Mouse (Mus musculus): ENCODE results near the gene Psmg4. TPM values are rescaled to one million over a fixed set of nuclear protein-coding genes. Genes with fewer than 3 reads are reported as not detected.
A peak's percentile ranks its signal among the peaks of the same experiment; 100 is the strongest.

Gene Psmg4
- polyA plus RNA-seq, 1 experiment from 2014 or later: 81.7 TPM

GRCm38 (mm10) chr13:34132299-34132698, 30.5 kb upstream of the Psmg4 start:
- H3K9me3 ChIP-seq (ENCODE audit: control insufficient read depth, low read length): no peaks in the 10 kb centered on the region
- H3K36me3 ChIP-seq (ENCODE audit: control insufficient read depth, insufficient read depth, low read length): no peaks in the 10 kb centered on the region
- H3K4me3 ChIP-seq (ENCODE audit: control insufficient read depth in 1 of 2, insufficient read depth in 1 of 2, low read depth in 1 of 2, low read length in 2 of 2): peak overlapping the region; percentile 20 to 84
- peaks cover 7% of the 10 kb centered on the region; the same call in 1 of the 2 replicates for H3K27me3 ChIP-seq (ENCODE audit: control insufficient read depth, insufficient read depth, low read length)
- WGBS: 4% methylated on average over 15 of the region's 15 CpGs
- H3K9ac ChIP-seq (ENCODE audit: low read length): peak overlapping the region; percentile 89
- no peak for ATAC-seq (ENCODE audit: insufficient number of reproducible peaks, insufficient read depth, low FRiP score, low read depth)
- peak overlapping the region; percentile 89 for H3K4me2 ChIP-seq (ENCODE audit: low read length)
- peak overlapping the region; percentile 89 to 91 for H3K27ac ChIP-seq (replicated peaks in 1 of 2; ENCODE audit: control insufficient read depth in 1 of 2, insufficient read depth in 1 of 2, low read depth in 2 of 2, low read length in 2 of 2)
- peaks cover 17 to 25% of the 10 kb centered on the region in 2 experiments for H3K4me1 ChIP-seq (ENCODE audit: control insufficient read depth in 2 of 2, insufficient read depth in 2 of 2, low read length in 2 of 2)

GRCm38 (mm10) chr13:34132875-34133274, 29.9 kb upstream of the Psmg4 start:
- H3K4me2 ChIP-seq (ENCODE audit: low read length): peak overlapping the region; percentile 89
- peak overlapping the region in 1 of 2 experiments; percentile 89; a peak in 2 of 4 replicates for H3K27ac ChIP-seq (replicated peaks in 1 of 2; ENCODE audit: control insufficient read depth in 1 of 2, insufficient read depth in 1 of 2, low read depth in 2 of 2, low read length in 2 of 2)
- H3K9me3 ChIP-seq (ENCODE audit: control insufficient read depth, low read length): no peaks in the 10 kb centered on the region
- peaks cover 17 to 28% of the 10 kb centered on the region in 2 experiments for H3K4me1 ChIP-seq (ENCODE audit: control insufficient read depth in 2 of 2, insufficient read depth in 2 of 2, low read length in 2 of 2)
- no peak for ATAC-seq (ENCODE audit: insufficient number of reproducible peaks, insufficient read depth, low FRiP score, low read depth)
- H3K36me3 ChIP-seq (ENCODE audit: control insufficient read depth, insufficient read depth, low read length): no peaks in the 10 kb centered on the region
- peak overlapping the region in 1 of 2 experiments; percentile 84; a peak in 3 of 4 replicates for H3K4me3 ChIP-seq (ENCODE audit: control insufficient read depth in 1 of 2, insufficient read depth in 1 of 2, low read depth in 1 of 2, low read length in 2 of 2)
- 38% methylated on average over 6 of the region's 6 CpGs for WGBS
- H3K9ac ChIP-seq (ENCODE audit: low read length): peak overlapping the region; percentile 89
- H3K27me3 ChIP-seq (ENCODE audit: control insufficient read depth, insufficient read depth, low read length): peaks cover 7% of the 10 kb centered on the region; the same call in 1 of the 2 replicates

GRCm38 (mm10) chr13:34133326-34134071, 29.3 kb upstream of the Psmg4 start:
- Histone ChIP-seq H3K4me3 (ENCODE audit: control insufficient read depth in 1 of 2, insufficient read depth in 1 of 2, low read depth in 1 of 2, low read length in 2 of 2) (peak overlapping the region; percentile 5 to 6; a peak in 2 of 4 replicates), H3K27me3 (ENCODE audit: control insufficient read depth, insufficient read depth, low read length) (peaks cover 7% of the 10 kb centered on the region; the same call in 1 of the 2 replicates), H3K36me3 (ENCODE audit: control insufficient read depth, insufficient read depth, low read length) (no peaks in the 10 kb centered on the region), H3K4me1 (ENCODE audit: control insufficient read depth in 2 of 2, insufficient read depth in 2 of 2, low read length in 2 of 2) (peaks cover 17 to 28% of the 10 kb centered on the region in 2 experiments), H3K4me2 (ENCODE audit: low read length) (peak overlapping the region; percentile 89), H3K9ac (ENCODE audit: low read length) (peak overlapping the region; percentile 63), H3K9me3 (ENCODE audit: control insufficient read depth, low read length) (no peaks in the 10 kb centered on the region), H3K27ac (replicated peaks in 1 of 2; ENCODE audit: control insufficient read depth in 1 of 2, insufficient read depth in 1 of 2, low read depth in 2 of 2, low read length in 2 of 2) (no peak overlapping the region)
- WGBS: 18% methylated on average over 15 of the region's 15 CpGs
- no peak for ATAC-seq (ENCODE audit: insufficient number of reproducible peaks, insufficient read depth, low FRiP score, low read depth)

GRCm38 (mm10) chr13:34134276-34134675, 28.5 kb upstream of the Psmg4 start:
- Histone ChIP-seq H3K4me1 (ENCODE audit: control insufficient read depth in 2 of 2, insufficient read depth in 2 of 2, low read length in 2 of 2) (peaks cover 12 to 21% of the 10 kb centered on the region in 2 experiments), H3K36me3 (ENCODE audit: control insufficient read depth, insufficient read depth, low read length) (no peaks in the 10 kb centered on the region), H3K27ac (replicated peaks in 1 of 2; ENCODE audit: control insufficient read depth in 1 of 2, insufficient read depth in 1 of 2, low read depth in 2 of 2, low read length in 2 of 2) (no peak overlapping the region), H3K4me3 (ENCODE audit: control insufficient read depth in 1 of 2, insufficient read depth in 1 of 2, low read depth in 1 of 2, low read length in 2 of 2) (no peak overlapping the region), H3K27me3 (ENCODE audit: control insufficient read depth, insufficient read depth, low read length) (peaks cover 7% of the 10 kb centered on the region; the same call in 1 of the 2 replicates), H3K4me2 (ENCODE audit: low read length) (no peak overlapping the region), H3K9ac (ENCODE audit: low read length) (no peak overlapping the region), H3K9me3 (ENCODE audit: control insufficient read depth, low read length) (no peaks in the 10 kb centered on the region)
- no peak for ATAC-seq (ENCODE audit: insufficient number of reproducible peaks, insufficient read depth, low FRiP score, low read depth)
- WGBS: 74% methylated on average over 7 of the region's 7 CpGs

DNA sequence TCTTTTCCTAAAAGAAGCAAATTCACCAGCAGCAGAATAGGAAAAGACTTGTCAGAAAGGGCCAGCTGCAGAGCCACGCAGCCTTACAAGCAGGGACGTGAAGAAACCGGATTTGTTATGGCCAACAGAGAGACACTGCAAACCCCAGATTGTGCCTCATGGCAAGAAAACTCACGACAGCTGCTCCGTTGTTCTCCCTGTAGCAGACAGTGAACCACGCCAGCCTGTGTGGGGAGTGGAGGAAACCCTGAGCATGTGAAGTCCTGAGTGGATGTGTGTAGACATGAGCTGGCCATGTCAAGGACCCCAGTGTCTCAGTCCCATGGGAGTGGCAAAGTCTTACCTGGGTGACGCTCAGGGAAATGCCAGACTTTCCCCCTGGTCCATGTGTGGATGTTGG, 26.2 kb upstream of the Psmg4 start:
- ATAC-seq (ENCODE audit: insufficient number of reproducible peaks, insufficient read depth, low FRiP score, low read depth): no peak
- Histone ChIP-seq H3K36me3 (ENCODE audit: control insufficient read depth, insufficient read depth, low read length) (no peaks in the 10 kb centered on the region), H3K27me3 (ENCODE audit: control insufficient read depth, insufficient read depth, low read length) (peaks cover 7% of the 10 kb centered on the region; the same call in 1 of the 2 replicates), H3K4me1 (ENCODE audit: control insufficient read depth in 2 of 2, insufficient read depth in 2 of 2, low read length in 2 of 2) (peaks cover 10 to 20% of the 10 kb centered on the region in 2 experiments), H3K9me3 (ENCODE audit: control insufficient read depth, low read length) (no peaks in the 10 kb centered on the region), H3K4me2 (ENCODE audit: low read length) (no peak overlapping the region), H3K4me3 (ENCODE audit: control insufficient read depth in 1 of 2, insufficient read depth in 1 of 2, low read depth in 1 of 2, low read length in 2 of 2) (no peak overlapping the region), H3K27ac (replicated peaks in 1 of 2; ENCODE audit: control insufficient read depth in 1 of 2, insufficient read depth in 1 of 2, low read depth in 2 of 2, low read length in 2 of 2) (no peak overlapping the region), H3K9ac (ENCODE audit: low read length) (no peak overlapping the region)
- 75% methylated on average over 7 of the region's 7 CpGs for WGBS

DNA sequence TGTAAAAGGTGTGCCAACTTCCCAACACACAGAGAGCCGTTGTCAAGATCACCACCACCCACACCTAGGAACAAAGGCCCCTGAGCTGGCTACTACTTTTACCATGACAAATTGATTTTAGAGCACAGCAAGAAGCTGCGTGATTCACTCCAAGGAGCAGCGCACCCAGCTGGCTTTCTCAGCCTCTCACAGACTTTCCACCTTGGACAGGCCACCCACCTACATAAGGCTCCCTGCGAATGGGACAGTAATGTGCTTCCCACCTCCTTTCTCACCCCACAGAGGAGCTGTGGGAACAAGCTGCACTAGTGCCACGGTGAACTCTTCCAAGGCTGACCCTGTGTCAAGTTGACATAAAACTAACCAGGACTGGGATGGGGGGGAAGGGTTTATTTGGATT, 19.4 kb upstream of the Psmg4 start:
- Histone ChIP-seq H3K4me2 (ENCODE audit: low read length) (no peak overlapping the region), H3K9ac (ENCODE audit: low read length) (no peak overlapping the region), H3K36me3 (ENCODE audit: control insufficient read depth, insufficient read depth, low read length) (no peaks in the 10 kb centered on the region), H3K27ac (replicated peaks in 1 of 2; ENCODE audit: control insufficient read depth in 1 of 2, insufficient read depth in 1 of 2, low read depth in 2 of 2, low read length in 2 of 2) (no peak overlapping the region), H3K4me1 (ENCODE audit: control insufficient read depth in 2 of 2, insufficient read depth in 2 of 2, low read length in 2 of 2) (peaks cover 4 to 9% of the 10 kb centered on the region in 2 experiments; a peak in 3 of 4 replicates), H3K27me3 (ENCODE audit: control insufficient read depth, insufficient read depth, low read length) (no peaks in the 10 kb centered on the region), H3K4me3 (ENCODE audit: control insufficient read depth in 1 of 2, insufficient read depth in 1 of 2, low read depth in 1 of 2, low read length in 2 of 2) (no peak overlapping the region), H3K9me3 (ENCODE audit: control insufficient read depth, low read length) (no peaks in the 10 kb centered on the region)
- no peak for ATAC-seq (ENCODE audit: insufficient number of reproducible peaks, insufficient read depth, low FRiP score, low read depth)
- 71% methylated on average over 5 of the region's 5 CpGs for WGBS

GRCm38 (mm10) chr13:34146916-34147315, 15.8 kb upstream of the Psmg4 start:
- H3K9ac ChIP-seq (ENCODE audit: low read length): no peak overlapping the region
- WGBS: 69% methylated on average over 3 of the region's 3 CpGs

More at GRCm38 (mm10) chr13:34146916-34147315, 15.8 kb upstream of the Psmg4 start:
- Histone ChIP-seq H3K4me2 (ENCODE audit: low read length) (no peak overlapping the region), H3K27ac (replicated peaks in 1 of 2; ENCODE audit: control insufficient read depth in 1 of 2, insufficient read depth in 1 of 2, low read depth in 2 of 2, low read length in 2 of 2) (no peak overlapping the region), H3K9me3 (ENCODE audit: control insufficient read depth, low read length) (no peaks in the 10 kb centered on the region), H3K4me3 (ENCODE audit: control insufficient read depth in 1 of 2, insufficient read depth in 1 of 2, low read depth in 1 of 2, low read length in 2 of 2) (no peak overlapping the region), H3K4me1 (ENCODE audit: control insufficient read depth in 2 of 2, insufficient read depth in 2 of 2, low read length in 2 of 2) (peaks cover 18 to 28% of the 10 kb centered on the region in 2 experiments), H3K36me3 (ENCODE audit: control insufficient read depth, insufficient read depth, low read length) (no peaks in the 10 kb centered on the region), H3K27me3 (ENCODE audit: control insufficient read depth, insufficient read depth, low read length) (no peaks in the 10 kb centered on the region)
- no peak for ATAC-seq (ENCODE audit: insufficient number of reproducible peaks, insufficient read depth, low FRiP score, low read depth)

All from heart, embryonic 14.5 days (tissue).